Mouse (Mus musculus) adrenal gland, adult (tissue): ENCODE data around the gene Cdk10.

Source experiments
- DNase-seq, 2 experiments: peaks; one replicate each; pipeline ENCODE4 v3.0.0; 2022 to 2023; ENCODE audit warnings: low spot score in 1 of 2; ENCODE audit not compliant: inconsistent age in 2 of 2

Gene Cdk10

GRCm38 (mm10) chr8:123232553-123232952 is 7.9 kb downstream of the Cdk10 start:
- DNase-seq = no peak

- no peak for DNase-seq
Observed at GRCm38 (mm10) chr8:123233300-123233699, 8.7 kb downstream of the Cdk10 start.

GRCm38 (mm10) chr8:123233760-123234159 is 9.1 kb downstream of the Cdk10 start:
- no peak for DNase-seq

GRCm38 (mm10) chr8:123234918-123235519 is 10.4 kb downstream of the Cdk10 start:
- peak; percentile 34 to 60 for DNase-seq

- peak; percentile 93 to 97 for DNase-seq
Observed at GRCm38 (mm10) chr8:123235520-123236497, 11.2 kb downstream of the Cdk10 start, which contains the start of gene Spata2l. Gene Spata2l, minus strand, starts transcription at chr8:123236233.

GRCm38 (mm10) chr8:123239398-123239797 is 14.8 kb downstream of the Cdk10 start:
- peak; percentile 68 to 83 for DNase-seq

- peak; percentile 59 to 68 for DNase-seq
Observed at GRCm38 (mm10) chr8:123242107-123242923, 17.7 kb downstream of the Cdk10 start.

GRCm38 (mm10) chr8:123243053-123243452 is 18.4 kb downstream of the Cdk10 start:
- DNase-seq = peak in 1 of 2 experiments; percentile 53

GRCm38 (mm10) chr8:123244382-123244781 is 19.7 kb downstream of the Cdk10 start:
- peak in 1 of 2 experiments; percentile 8 for DNase-seq

GRCm38 (mm10) chr8:123245543-123245942 is 20.9 kb downstream of the Cdk10 start:
- DNase-seq = no peak

GRCm38 (mm10) chr8:123247748-123248147 is 23.1 kb downstream of the Cdk10 start:
- DNase-seq = no peak

GRCm38 (mm10) chr8:123248596-123248995 is 24.0 kb downstream of the Cdk10 start:
- no peak for DNase-seq

- no peak for DNase-seq
Observed at GRCm38 (mm10) chr8:123250940-123251339, 26.3 kb downstream of the Cdk10 start.

- DNase-seq = no peak
Observed at GRCm38 (mm10) chr8:123252925-123253324, 28.3 kb downstream of the Cdk10 start.

- peak in 1 of 2 experiments; percentile 67 for DNase-seq
Observed at GRCm38 (mm10) chr8:123253451-123254098, 28.9 kb downstream of the Cdk10 start.

GRCm38 (mm10) chr8:123254099-123254885 is 29.6 kb downstream of the Cdk10 start, which contains the start of the genes Zfp276 and Vps9d1:
Gene Zfp276, plus strand, starts transcription at chr8:123254195.
Gene Vps9d1, minus strand, starts transcription at chr8:123254348.
- peak; percentile 89 to 95 for DNase-seq

GRCm38 (mm10) chr8:123255170-123255569 is 30.5 kb downstream of the Cdk10 start:
- peak in 1 of 2 experiments; percentile 19 for DNase-seq

- peak in 1 of 2 experiments; percentile 55 for DNase-seq
Observed at GRCm38 (mm10) chr8:123257114-123257513, 32.5 kb downstream of the Cdk10 start.

- DNase-seq = peak; percentile 44 to 66
Observed at GRCm38 (mm10) chr8:123257593-123257992, 33.0 kb downstream of the Cdk10 start.
